Mouse (Mus musculus) ovary, postnatal 14 days (tissue): ENCODE data around the gene St3gal6.

Source experiments
- DNase-seq: peaks from one replicate; pipeline ENCODE4 v3.0.0; 2022; ENCODE audit warnings: low spot score

St3gal6 gene

GRCm38 (mm10) chr16:58421696-58422354 lies 102.2 kb downstream of the St3gal6 start:
- DNase-seq, result no peak
